Mouse (Mus musculus) CH12.LX (cell line): Measurements from ENCODE around the gene Grip1.

Experiments used
- CHD1 ChIP-seq: IDR thresholded peaks from 2 replicates; pipeline ENCODE4 v1.6.1; 2012; ENCODE audit warnings: low read depth, low read length, improper control_type of control experiment, inconsistent platforms
- CTCF ChIP-seq, 2 experiments: IDR thresholded peaks in 1 of 2; conservative IDR thresholded peaks in 1 of 2; 2 replicates each; pipeline ENCODE4 v1.5.1; 2011 to 2012; ENCODE audit warnings: low read depth in 2 of 2, low read length in 2 of 2, improper control_type of control experiment in 1 of 2, inconsistent platforms in 1 of 2, mild to moderate bottlenecking in 1 of 2, moderate library complexity in 1 of 2
- E2F4 ChIP-seq: IDR thresholded peaks from 2 replicates; pipeline ENCODE4 v1.6.1; 2011; ENCODE audit warnings: low read depth, low read length, improper control_type of control experiment; ENCODE audit not compliant: insufficient replicate concordance
- ETS1 ChIP-seq: conservative IDR thresholded peaks from 2 replicates; pipeline ENCODE4 v1.6.1; 2012; ENCODE audit warnings: low read depth, mild to moderate bottlenecking, inconsistent platforms, low read length, improper control_type of control experiment, moderate library complexity
- HCFC1 ChIP-seq: IDR thresholded peaks from 2 replicates; pipeline ENCODE4 v1.6.1; 2012; ENCODE audit warnings: low read depth, mild to moderate bottlenecking, inconsistent platforms, low read length, improper control_type of control experiment
- MAZ ChIP-seq: IDR thresholded peaks from 2 replicates; pipeline ENCODE4 v1.6.1; 2012; ENCODE audit warnings: low read depth, mild to moderate bottlenecking, inconsistent platforms, low read length, improper control_type of control experiment, moderate library complexity
- MEF2A ChIP-seq: IDR thresholded peaks from 2 replicates; pipeline ENCODE4 v1.6.1; 2014; ENCODE audit warnings: low read depth, mild to moderate bottlenecking, inconsistent platforms, low read length, improper control_type of control experiment, borderline replicate concordance
- POLR2A ChIP-seq: IDR thresholded peaks from 2 replicates; pipeline ENCODE4 v1.6.1; 2011; ENCODE audit warnings: low read depth, mild to moderate bottlenecking, improper control_type of control experiment, low read length
- POLR2AphosphoS2 ChIP-seq: IDR thresholded peaks from 2 replicates; pipeline ENCODE4 v1.6.1; 2011; ENCODE audit warnings: low read depth, low read length, improper control_type of control experiment
- SIN3A ChIP-seq: IDR thresholded peaks from 2 replicates; pipeline ENCODE4 v1.6.1; 2012; ENCODE audit warnings: low read length, improper control_type of control experiment, inconsistent platforms
- SMC3 ChIP-seq: IDR thresholded peaks from 2 replicates; pipeline ENCODE4 v1.6.1; 2011; ENCODE audit warnings: low read depth, low read length, improper control_type of control experiment
- TCF12 ChIP-seq: IDR thresholded peaks from 2 replicates; pipeline ENCODE4 v1.6.1; 2014; ENCODE audit warnings: low read depth, mild to moderate bottlenecking, inconsistent platforms, low read length, improper control_type of control experiment
- UBTF ChIP-seq: IDR thresholded peaks from 2 replicates; pipeline ENCODE4 v1.6.1; 2012; ENCODE audit warnings: low read depth, mild to moderate bottlenecking, inconsistent platforms, low read length, improper control_type of control experiment, moderate library complexity
- ZMIZ1 ChIP-seq: IDR thresholded peaks from 2 replicates; pipeline ENCODE4 v1.6.1; 2012; ENCODE audit warnings: low read depth, mild to moderate bottlenecking, inconsistent platforms, low read length, improper control_type of control experiment

GRCm38 (mm10) chr10:119902754-119903153 lies 449.1 kb downstream of the Grip1 start:
- TF ChIP-seq POLR2AphosphoS2 (no peak), MAZ (no peak), TCF12 (no peak), SMC3 (no peak), SIN3A (no peak), POLR2A (no peak), CTCF (conservative IDR thresholded peaks at IDR 0.05 in 1 of 2, IDR thresholded peaks at IDR 0.05 in 1 of 2; ENCODE audit: low read depth in 2 of 2, low read length in 2 of 2) (no peak), HCFC1 (no peak), ETS1 (no peak), UBTF (no peak), CHD1 (no peak), ZMIZ1 (no peak), MEF2A (no peak), E2F4 (no peak)
